Comparison of ENCODE assay signal across 14 mouse cellular contexts in the genomic region with DNA sequence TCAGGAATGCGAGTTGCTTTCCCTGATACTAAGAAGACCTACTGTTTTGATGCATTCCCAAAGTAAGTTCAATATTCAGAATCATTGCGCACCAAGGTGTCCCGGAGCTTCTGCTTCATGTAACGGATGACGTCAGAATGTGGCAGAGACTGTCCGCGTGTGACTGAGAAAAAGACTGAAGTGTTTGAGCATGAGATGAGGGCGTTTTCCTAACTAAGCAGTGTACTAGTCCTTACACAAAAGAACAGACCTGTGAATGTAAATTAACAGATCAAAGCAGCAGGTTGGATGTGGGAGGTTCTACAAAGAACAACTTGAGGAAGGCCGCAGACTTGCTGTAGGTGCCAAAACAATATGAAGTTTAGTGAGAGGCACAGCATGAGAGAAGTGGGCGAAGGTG.
"Had no signal": no experiment of that assay in that cellular context is flagged by ENCODE, and none has a peak within 500 bp of the region (broad histone marks: within the 10 kb centered on the region; RNA-seq: fewer than 3 reads in every experiment).

No protein-coding gene starts in this region.

- H3K4me3 ChIP-seq: megakaryocyte, embryonic 14.5 days; midbrain, embryonic 13.5 days; midbrain, embryonic 15.5 days; neural tube, embryonic 12.5 days; stomach, embryonic 15.5 days had no signal

- DNase-seq: lung, adult 18-20 months; lung, embryonic 14.5 days; lung, postnatal 10 days; lung, postnatal 4 days; right cerebral cortex, postnatal 14 days; thymus, adult 2 months; thymus, postnatal 25 days; thymus, postnatal 4 days had no signal

- H3K27ac ChIP-seq: midbrain, embryonic 13.5 days; midbrain, embryonic 15.5 days; neural tube, embryonic 12.5 days; stomach, embryonic 15.5 days; stomach, postnatal 0 days had no signal
